Mouse (Mus musculus): ENCODE measurements around the gene Glra1.

GRCm38 (mm10) chr11:55485443-55485842 lies 122.6 kb downstream of the Glra1 start:
- TF ChIP-seq GATA1 (IDR thresholded peaks at IDR 0.05; ENCODE audit: borderline replicate concordance, low read length) (no peak), FLI1 (IDR thresholded peaks at IDR 0.05; ENCODE audit: low read length) (no peak)

All from megakaryocyte, embryonic 14.5 days (primary cell).